Mouse (Mus musculus): ENCODE results near the gene Tmem184b.

Gene Tmem184b

DNA sequence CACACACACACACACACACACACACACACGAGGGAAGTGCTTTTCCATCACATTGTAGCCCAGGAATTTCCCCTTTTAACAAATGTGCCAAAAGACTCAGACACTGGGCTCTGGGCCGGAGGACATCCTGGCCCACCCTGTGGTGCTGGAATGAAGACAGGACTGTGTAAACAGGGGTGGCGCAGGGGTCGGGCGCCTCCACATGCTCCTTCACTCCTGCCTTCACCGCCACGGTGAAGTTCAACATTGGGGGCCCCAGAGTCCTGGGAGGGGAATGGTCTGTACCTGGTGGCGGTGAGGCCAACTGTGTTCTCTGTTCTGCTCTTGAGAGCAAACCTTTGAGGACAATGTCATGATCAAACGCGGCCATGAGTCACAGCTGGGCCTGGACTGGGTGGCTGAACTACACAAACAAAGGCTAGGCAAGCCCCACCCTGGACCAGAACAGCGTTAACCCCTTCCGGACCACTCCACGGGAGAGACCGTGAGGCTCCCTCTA, 35.0 kb downstream of the Tmem184b start:
- DNase-seq (ENCODE audit: low read depth, low spot score), result no peak

GRCm38 (mm10) chr15:79366402-79366801, 37.0 kb downstream of the Tmem184b start:
- no peak for DNase-seq (ENCODE audit: low read depth, low spot score)

GRCm38 (mm10) chr15:79365068-79365467, 38.3 kb downstream of the Tmem184b start:
- DNase-seq (ENCODE audit: low read depth, low spot score), result no peak

GRCm38 (mm10) chr15:79364120-79364519, 39.2 kb downstream of the Tmem184b start:
- no peak for DNase-seq (ENCODE audit: low read depth, low spot score)

DNA sequence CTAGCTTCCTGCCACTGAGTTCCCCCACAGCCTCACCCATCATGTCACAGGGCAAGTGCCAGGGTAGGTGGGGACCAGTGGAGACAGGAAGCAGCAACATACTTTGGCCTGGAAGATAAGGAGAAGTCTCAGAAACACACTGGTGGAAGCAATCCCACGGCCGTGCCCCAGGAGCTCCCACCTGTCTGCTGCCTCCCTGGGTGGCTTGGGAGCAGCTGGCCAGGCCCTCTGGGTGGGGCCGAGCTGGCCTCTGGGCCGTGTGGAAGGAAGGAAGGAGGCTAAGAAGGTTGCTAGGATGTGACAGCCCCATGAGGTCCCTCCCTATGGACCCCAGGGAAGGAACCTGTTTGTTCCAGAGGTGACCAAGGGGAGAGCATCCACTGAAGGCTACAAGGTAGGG, 42.3 kb downstream of the Tmem184b start:
- no peak for DNase-seq (ENCODE audit: low read depth, low spot score)

DNA sequence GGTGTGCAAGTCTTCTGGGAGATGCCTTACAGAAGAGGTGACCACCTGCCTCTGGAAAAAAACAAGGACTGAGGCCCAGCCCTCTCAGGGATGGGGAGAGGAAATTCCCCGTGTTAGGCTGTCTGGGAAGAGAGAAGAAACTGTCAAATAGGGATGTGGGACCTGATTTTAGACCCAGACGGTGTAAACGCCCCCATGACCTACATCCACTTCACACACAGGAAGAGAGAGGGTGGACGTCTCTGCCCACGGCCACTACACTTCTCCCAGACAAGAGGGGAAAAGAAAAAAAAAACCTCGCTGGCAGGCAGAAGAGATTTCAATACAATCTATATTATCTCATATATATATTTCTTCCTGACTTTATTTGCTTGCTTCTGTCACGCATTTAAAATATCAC, 43.0 kb downstream of the Tmem184b start:
- no peak for DNase-seq (ENCODE audit: low read depth, low spot score)

GRCm38 (mm10) chr15:79359954-79360353, 43.4 kb downstream of the Tmem184b start:
- no peak for DNase-seq (ENCODE audit: low read depth, low spot score)

DNA sequence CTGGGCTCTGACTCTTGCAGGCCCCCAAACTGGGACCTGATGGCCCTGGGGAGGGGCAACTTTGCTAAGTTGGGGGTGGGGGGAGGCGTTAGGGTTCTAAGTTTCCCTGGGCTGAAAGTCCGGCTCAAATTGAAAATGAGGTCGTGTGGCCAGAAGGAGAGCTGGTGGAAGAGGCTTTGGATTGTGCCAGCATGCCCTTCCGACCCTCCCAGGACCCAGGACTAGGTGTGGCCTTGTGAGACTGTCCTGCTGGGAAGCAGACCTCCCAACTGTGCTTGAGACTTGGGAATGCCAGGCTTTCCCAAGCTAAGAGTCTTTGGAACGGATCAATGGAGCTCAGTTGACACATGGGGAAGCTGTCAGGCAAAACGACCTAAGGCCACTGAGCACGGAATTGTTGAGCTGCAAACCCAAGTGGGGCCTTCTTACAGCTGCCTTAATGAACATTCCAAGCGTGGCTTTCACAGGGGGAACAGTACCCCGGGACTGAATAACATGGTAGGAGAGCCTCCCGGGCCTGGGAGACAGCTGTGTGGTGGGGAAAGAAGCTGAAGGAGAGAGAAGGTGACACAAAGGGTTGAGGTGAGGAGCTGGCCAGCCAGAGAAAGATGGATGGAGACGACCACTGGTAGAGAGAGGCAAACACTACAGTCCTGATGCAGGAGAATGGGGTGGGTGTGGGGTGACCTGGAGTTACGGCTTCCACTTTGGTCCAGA, 45.2 kb downstream of the Tmem184b start:
- no peak for DNase-seq (ENCODE audit: low read depth, low spot score)

- peak; percentile 86 for DNase-seq (ENCODE audit: low read depth, low spot score)
These were observed 46.1 kb downstream of the Tmem184b start for GRCm38 (mm10) chr15:79357036-79357911.

DNA sequence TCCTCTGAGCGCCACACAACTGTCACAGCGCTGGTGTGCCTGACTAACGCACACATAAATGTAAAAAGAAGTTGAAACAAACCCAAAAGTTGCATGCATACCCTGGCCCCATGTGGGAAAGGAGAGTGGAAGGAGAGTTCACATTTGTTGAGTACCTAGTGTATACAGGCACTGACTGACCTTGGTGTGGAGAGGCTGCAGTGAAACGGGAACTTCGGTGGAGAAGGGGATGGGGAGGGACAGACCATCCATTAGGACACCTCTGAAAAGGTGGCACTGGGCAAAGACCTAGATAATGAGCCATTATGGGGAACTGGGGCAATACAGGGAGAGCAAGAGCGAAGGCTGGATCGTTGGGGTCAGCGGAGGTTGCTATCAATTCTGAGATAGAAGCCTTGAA, 46.9 kb downstream of the Tmem184b start:
- DNase-seq (ENCODE audit: low read depth, low spot score), result no peak

DNA sequence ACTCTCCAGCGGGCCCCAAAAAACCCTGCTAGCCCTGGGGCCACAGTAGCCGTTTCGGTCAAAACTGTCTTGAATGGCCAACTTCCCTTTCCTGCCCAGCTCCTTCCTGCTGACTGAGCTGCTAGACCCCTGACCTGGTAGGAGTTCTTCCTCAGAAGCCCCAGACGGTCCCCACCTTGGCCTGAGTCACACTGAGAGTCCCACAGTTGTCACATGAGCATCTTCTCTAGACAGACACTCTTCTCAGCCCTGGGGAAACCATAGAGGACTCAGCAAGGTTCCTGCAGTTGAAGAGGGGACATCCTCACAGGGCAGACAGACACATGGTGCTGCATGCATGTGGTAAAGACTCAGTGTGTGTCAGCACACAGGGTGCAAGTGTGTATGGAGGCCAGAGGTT, 48.8 kb downstream of the Tmem184b start:
- peak; percentile 33 for DNase-seq (ENCODE audit: low read depth, low spot score)

GRCm38 (mm10) chr15:79353690-79354305, 49.6 kb downstream of the Tmem184b start:
- no peak for DNase-seq (ENCODE audit: low read depth, low spot score)

- DNase-seq (ENCODE audit: low read depth, low spot score), result no peak
These were observed 50.9 kb downstream of the Tmem184b start for GRCm38 (mm10) chr15:79352479-79352878.

GRCm38 (mm10) chr15:79351331-79351767, 52.0 kb downstream of the Tmem184b start:
- no peak for DNase-seq (ENCODE audit: low read depth, low spot score)

DNA sequence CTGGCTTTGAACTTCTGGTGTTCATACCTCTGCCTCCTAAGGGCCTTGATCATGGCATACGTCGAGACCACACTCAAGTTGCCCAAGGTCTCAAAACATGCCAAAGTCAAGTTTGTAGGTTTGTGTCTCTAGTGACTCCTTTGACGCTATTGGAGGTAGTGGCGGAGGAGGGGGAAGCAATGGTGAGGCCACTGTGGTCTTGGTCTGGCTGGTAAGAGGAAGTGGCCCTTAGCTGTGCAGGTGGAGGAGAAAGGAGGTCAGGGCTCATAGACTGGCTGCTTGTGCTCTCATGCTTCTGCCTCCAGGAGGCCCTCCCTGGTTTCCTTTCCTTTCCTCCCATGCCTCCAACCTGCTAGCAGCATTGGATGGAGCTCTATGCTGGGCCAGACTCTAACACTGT, 52.5 kb downstream of the Tmem184b start:
- peak; percentile 73 for DNase-seq (ENCODE audit: low read depth, low spot score)

DNA sequence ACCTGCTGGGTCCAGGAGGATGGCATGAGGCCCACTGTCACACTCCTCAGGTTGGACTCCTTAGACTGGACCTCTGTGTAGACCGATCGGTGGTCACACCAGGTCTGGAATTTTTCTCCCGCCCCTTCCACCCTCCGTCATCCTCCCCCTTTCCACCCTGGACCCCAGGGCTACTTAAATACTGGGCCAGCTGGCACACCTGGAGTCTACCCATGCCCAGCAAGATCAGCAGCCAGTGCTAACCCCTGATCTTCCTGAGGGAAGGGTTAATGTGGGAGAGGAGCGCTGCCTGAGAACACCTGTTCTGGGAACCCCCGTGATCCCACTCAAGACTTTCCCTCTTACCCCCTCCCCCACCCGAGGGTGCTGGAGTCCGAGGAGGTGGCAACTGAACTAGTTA, 54.7 kb downstream of the Tmem184b start:
- DNase-seq (ENCODE audit: low read depth, low spot score), result no peak

DNA sequence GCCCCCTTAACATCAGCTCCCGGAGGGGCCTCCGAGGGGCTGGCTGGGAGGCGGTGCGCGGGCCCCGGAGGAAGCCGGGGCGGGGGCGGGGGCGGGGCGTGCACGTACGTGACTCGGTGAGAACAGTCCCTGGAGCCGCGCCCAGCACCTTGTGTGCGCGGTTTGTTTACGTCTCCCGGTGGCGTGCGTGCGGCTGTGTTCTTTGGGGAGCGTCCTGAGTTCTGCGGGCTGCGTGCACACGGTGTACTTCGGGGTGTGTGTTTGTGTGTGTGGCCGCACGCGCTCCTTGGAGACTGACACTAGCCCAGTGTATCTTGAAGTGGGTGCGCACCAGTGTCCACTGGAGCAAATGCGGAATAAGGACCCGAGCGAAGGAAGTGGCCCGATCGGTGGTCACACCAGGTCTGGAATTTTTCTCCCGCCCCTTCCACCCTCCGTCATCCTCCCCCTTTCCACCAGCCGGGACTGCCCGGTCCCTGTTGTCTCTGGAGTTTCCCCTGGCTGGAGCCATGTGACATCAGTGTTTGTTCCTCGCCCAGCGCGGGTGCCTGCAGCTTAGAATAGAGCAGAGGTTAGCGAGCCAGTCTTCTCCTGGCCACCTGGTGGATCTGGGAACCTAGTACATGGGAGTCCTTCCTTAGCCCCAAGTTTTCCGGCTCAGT, 55.4 kb downstream of the Tmem184b start:
- DNase-seq (ENCODE audit: low read depth, low spot score), result peak; percentile 91

- peak; percentile 93 for DNase-seq (ENCODE audit: low read depth, low spot score)
These were observed 56.1 kb downstream of the Tmem184b start for GRCm38 (mm10) chr15:79347165-79347844.

DNA sequence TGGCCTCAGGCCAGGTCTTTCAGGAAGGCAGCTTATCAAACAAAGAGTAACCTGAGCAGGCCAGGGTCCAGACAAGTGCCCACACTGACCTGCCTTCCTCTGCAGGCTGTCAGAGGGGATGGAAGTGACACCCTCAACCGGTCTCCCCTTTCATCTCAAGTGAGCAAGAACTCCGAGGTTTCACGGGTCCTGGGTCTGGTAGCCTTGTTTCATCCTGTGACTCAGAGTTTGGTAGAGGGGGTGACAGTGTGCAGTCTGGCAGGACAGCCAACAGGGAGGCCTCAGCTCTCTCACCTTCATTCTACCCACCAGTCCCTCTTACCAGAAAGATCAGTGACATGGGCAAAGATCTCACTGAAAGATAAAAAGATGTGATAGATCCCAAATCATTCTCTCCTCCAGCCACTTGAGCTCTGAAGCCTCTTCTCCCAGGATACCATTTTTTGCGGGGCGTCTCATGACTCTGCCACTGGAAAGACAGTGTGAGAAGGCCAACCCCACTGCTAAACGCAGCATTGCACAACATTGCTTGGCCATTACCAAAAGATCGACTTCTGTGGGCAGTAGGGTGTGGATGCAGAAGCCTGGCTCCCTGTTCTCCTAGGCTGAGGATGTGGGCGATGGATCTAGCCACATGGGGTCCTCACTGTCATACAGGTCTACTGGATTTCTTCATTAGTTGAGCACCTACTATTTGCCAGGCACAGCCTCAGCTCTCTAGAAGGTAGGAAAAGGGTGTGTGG, 57.1 kb downstream of the Tmem184b start, which contains the start of gene Maff:
Gene Maff (plus strand): TSS at position 571 of the 743 bp plus-strand sequence.
- no peak for DNase-seq (ENCODE audit: low read depth, low spot score)

DNA sequence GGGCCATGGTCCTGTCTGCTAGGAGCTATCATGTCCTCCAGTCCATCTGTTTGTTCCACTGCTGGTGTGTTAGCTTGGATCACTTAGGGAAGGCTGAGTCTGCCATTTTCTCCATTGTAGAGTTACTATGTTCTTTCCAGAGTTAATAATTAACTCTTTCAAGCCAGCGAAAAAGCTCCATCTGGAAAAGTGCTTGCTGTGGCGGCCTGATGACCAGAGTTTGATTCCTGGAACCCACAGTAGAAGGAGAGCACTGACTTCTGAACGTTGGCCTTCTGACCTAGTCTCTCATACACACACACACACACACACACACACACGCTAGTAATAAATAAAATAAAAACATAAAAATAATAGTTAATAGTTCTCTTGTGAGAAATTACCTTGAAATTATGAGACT, 58.7 kb downstream of the Tmem184b start:
- DNase-seq (ENCODE audit: low read depth, low spot score), result no peak

Data from A20 (cell line).